Mouse (Mus musculus) liver, adult 2 months (tissue): ENCODE measurements around the gene Ift43. TPM values are rescaled to one million over a fixed set of nuclear protein-coding genes. Genes with fewer than 3 reads are reported as not detected.
A peak's percentile ranks its signal among the peaks of the same experiment; 100 is the strongest.

ENCODE experiments used
- DNase-seq: peaks from one replicate; pipeline ENCODE4 v3.0.0-alpha.2; 2011; ENCODE audit warnings: low read depth, low spot score; ENCODE audit errors: extremely low read depth
- H3K27ac ChIP-seq: fragments of 200-500 bp; replicated peaks from 2 replicates; pipeline ENCODE4 v1.5.1; 2012; ENCODE audit warnings: low read depth, mild to moderate bottlenecking, control low read depth, inconsistent platforms, low read length; ENCODE audit not compliant: insufficient read depth
- H3K27me3 ChIP-seq: fragments of 200-500 bp; 2 replicates; pipeline ENCODE4 v1.6.1; 2012; ENCODE audit warnings: mild to moderate bottlenecking, moderate library complexity, low read length, inconsistent platforms; ENCODE audit not compliant: control insufficient read depth, insufficient read depth
- H3K36me3 ChIP-seq: fragments of 200-500 bp; 2 replicates; pipeline ENCODE4 v1.6.1; 2012; ENCODE audit warnings: low read length, inconsistent platforms; ENCODE audit not compliant: control insufficient read depth, insufficient read depth
- H3K4me1 ChIP-seq: fragments of 200-500 bp; 2 replicates; pipeline ENCODE4 v1.6.1; 2011; ENCODE audit warnings: low read length; ENCODE audit not compliant: control insufficient read depth, insufficient read depth
- H3K4me3 ChIP-seq: fragments of 200-500 bp; 2 replicates; pipeline ENCODE4 v1.5.1; 2011; ENCODE audit warnings: low read depth, mild to moderate bottlenecking, control low read depth, low read length, moderate library complexity; ENCODE audit not compliant: insufficient read depth
- H3K79me2 ChIP-seq: fragments of 200-500 bp; 2 replicates; pipeline ENCODE4 v1.6.1; 2012; ENCODE audit warnings: inconsistent platforms, mild to moderate bottlenecking, low read length, moderate library complexity; ENCODE audit not compliant: control insufficient read depth, insufficient read depth
- H3K9ac ChIP-seq: fragments of 200-500 bp; 2 replicates; pipeline ENCODE4 v1.6.1; 2012; ENCODE audit warnings: low read depth, mild to moderate bottlenecking, control low read depth, inconsistent platforms, low read length
- CTCF ChIP-seq: fragments of 200-500 bp; IDR thresholded peaks from 2 replicates; pipeline ENCODE4 v1.5.1; 2011; ENCODE audit warnings: low read depth, low read length, control low read depth
- POLR2A ChIP-seq: fragments of 200-500 bp; IDR thresholded peaks from 2 replicates; pipeline ENCODE4 v1.6.1; 2011; ENCODE audit warnings: low read length, control low read depth; ENCODE audit not compliant: insufficient read depth; ENCODE audit errors: extremely low read depth
- WGBS: fragments of 180-500 bp; shearing (Covaris S2); methylation state at CpG from one replicate; pipeline ENCODE4 v1.1.7; 2018; 5-methylcytosine and 5-hydroxymethylcytosine counted together
- polyA plus RNA-seq: library from polyadenylated mRNA; depleted of rRNA; stranded (reverse); fragments of >200 nt; gene quantifications from 2 replicates; pipeline ENCODE4 v1.2.3, GENCODE M21; 2012
- total RNA-seq: library from RNA; depleted of rRNA; stranded (reverse); fragments of >200 nt; gene quantifications from 2 replicates; pipeline ENCODE4 v1.2.3, GENCODE M21; 2014

Gene Ift43
- total and polyA plus RNA-seq, 2 experiments: 3.5 to 4.5 TPM

DNA sequence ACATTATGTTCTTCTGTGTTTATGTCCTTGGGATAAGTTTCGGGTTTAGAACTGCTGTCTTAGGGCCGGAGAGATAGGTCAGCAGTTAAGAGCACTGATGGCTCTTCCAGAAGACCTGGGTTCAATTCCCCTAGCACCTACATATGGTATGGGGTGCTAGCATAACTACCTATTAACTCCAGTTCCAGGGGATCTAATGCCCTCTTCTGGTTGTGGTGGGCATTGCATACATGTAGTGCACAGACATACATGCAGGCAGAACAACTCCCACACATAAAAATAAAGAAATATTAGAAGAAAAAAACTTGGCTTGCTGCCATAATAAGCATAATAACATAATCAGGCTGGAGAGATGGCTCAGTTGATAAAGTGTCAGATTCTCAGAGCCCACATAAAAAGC is 28.3 kb downstream of the Ift43 start:
- DNase-seq: no peak

DNA sequence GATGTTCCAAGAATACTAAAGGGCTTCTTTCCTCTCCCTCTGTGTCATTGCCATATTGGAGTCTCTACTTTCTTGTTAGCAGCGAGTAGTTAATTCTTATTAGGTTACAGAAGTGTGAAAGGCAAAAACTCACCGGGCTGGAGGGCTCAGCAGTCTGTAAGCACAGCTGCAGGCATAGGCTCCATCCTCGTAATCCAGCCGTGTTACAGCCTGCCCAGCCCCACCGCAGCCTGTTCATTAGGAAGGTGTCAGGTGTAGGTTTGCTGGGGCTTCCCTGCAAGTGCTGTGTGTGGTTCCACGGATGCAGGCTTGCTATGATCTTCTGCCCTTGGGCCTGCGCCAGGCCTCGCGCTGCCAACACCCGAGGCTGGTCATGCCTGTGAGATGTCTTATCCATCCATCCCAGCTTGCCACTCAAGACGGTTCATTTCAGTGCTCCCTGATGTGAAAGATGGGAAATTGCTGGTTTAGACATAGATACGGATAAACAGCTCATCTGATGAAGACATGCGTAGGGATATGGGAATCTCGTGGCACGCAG is 34.0 kb downstream of the Ift43 start:
- Histone ChIP-seq H3K36me3 (no peaks in the 10 kb centered on the region), H3K27ac (no peak overlapping the region), H3K79me2 (no peaks in the 10 kb centered on the region), H3K9ac (no peak overlapping the region), H3K4me1 (no peaks in the 10 kb centered on the region), H3K4me3 (no peak overlapping the region), H3K27me3 (no peaks in the 10 kb centered on the region)
- no peak for TF ChIP-seq CTCF
- no peak for TF ChIP-seq POLR2A
- 88% methylated on average over 15 of the region's 15 CpGs for WGBS
- DNase-seq: no peak

More for the DNA sequence above, 28.3 kb downstream of the Ift43 start:
- Histone ChIP-seq H3K27ac (no peak overlapping the region), H3K4me3 (no peak overlapping the region), H3K27me3 (no peaks in the 10 kb centered on the region), H3K4me1 (no peaks in the 10 kb centered on the region), H3K36me3 (no peaks in the 10 kb centered on the region), H3K9ac (no peak overlapping the region), H3K79me2 (no peaks in the 10 kb centered on the region)
- no peak for TF ChIP-seq CTCF
- TF ChIP-seq POLR2A: no peak
- 98% methylated on average over 2 of the region's 2 CpGs for WGBS

DNA sequence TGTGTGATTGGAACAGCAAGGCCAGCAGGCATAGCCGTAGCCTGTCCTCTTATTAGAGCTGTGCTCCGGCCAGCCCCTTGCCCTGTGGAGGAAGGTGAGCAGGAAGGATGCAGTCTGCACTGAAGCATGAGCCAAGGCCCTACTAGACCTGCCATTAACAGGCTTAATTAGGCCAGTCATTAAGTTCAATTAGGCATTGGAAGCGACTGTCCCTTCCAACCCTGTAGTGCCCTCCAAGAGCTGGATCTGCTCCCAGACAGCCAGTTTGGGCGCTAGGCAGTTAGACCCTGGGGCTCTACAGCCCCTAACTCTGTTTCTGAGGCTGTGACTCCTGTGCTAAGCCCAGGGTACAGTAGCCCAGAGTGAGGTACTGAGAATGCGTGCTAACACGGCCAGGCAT is 41.7 kb downstream of the Ift43 start:
- 95% methylated on average over 6 of the region's 6 CpGs for WGBS
- Histone ChIP-seq H3K4me3 (no peak overlapping the region), H3K4me1 (no peaks in the 10 kb centered on the region), H3K9ac (no peak overlapping the region), H3K36me3 (no peaks in the 10 kb centered on the region), H3K27me3 (no peaks in the 10 kb centered on the region), H3K27ac (no peak overlapping the region), H3K79me2 (no peaks in the 10 kb centered on the region)
- DNase-seq: no peak
- TF ChIP-seq CTCF: no peak
- no peak for TF ChIP-seq POLR2A

DNA sequence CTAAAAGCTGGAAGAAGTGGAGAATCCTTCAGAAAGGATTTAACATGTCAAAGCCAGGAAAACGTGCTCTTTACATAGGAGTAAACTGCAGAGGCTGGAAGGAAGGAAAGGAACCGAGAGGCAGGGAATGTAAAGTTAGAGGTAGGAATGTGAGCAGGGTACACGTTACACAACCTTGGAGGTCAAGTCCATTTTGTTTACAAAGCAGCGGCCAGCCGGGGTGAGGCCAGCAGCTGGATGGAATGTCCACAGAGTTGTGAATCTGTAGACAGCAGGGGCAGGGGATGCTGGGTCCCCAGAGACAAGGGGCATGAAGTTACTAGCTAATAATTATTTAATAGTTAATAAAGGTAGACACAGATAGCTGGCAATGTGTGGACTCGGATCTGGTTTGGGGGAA is 45.8 kb downstream of the Ift43 start:
- Histone ChIP-seq H3K4me1 (no peaks in the 10 kb centered on the region), H3K27me3 (no peaks in the 10 kb centered on the region), H3K79me2 (no peaks in the 10 kb centered on the region), H3K9ac (no peak overlapping the region), H3K4me3 (no peak overlapping the region), H3K36me3 (no peaks in the 10 kb centered on the region), H3K27ac (no peak overlapping the region)
- DNase-seq: peak; percentile 37
- WGBS: 25% methylated on average over 6 of the region's 6 CpGs
- TF ChIP-seq CTCF (no peak), POLR2A (no peak)

DNA sequence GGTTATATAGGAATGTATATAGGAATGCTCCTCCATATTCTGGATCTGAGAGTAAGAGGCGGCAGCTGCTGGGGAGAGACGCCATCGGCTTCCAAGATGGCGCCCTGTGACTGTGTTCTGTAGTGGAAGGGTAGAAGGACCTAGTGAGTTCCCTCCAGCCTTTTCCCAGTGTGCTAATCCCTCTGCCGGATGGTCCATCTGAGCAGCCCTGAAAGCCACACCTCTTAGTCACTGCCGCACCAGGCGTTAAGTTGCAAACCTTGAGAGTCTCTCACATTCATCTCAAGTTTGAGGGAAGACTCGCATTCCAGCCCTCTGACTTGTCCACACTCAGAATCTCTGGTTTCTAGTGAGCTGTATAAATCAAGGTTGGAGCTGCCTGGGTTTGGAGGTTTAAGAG is 46.7 kb downstream of the Ift43 start:
- H3K4me3 ChIP-seq: no peak overlapping the region
- no peaks in the 10 kb centered on the region for H3K4me1 ChIP-seq
- H3K27ac ChIP-seq: no peak overlapping the region
- H3K9ac ChIP-seq: no peak overlapping the region
- H3K27me3 ChIP-seq: no peaks in the 10 kb centered on the region
- no peaks in the 10 kb centered on the region for H3K36me3 ChIP-seq
- no peak for DNase-seq
- 98% methylated on average over 8 of the region's 8 CpGs for WGBS
- TF ChIP-seq CTCF (no peak), POLR2A (no peak)
- no peaks in the 10 kb centered on the region for H3K79me2 ChIP-seq

DNA sequence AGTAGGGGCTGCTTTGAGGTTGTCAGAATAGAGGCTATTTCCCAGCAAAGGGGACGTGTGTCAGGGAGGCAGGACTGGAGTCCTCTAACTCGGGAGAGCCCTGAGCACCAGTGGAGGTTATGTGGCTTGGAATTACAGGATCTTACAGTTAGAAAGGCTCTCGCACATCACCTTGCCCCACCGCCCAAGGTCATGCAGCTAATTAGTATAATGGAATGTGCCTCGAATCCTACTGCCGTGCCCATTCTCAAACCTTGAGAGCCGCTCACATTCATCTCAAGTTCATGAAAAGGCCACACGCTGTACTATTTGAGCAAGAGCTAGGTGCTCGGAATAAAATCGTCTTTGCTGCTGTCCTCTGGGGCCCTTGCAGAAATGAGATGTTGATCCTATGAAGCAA is 47.4 kb downstream of the Ift43 start:
- Histone ChIP-seq H3K79me2 (no peaks in the 10 kb centered on the region), H3K27me3 (no peaks in the 10 kb centered on the region), H3K9ac (no peak overlapping the region), H3K4me1 (no peaks in the 10 kb centered on the region), H3K27ac (no peak overlapping the region), H3K36me3 (no peaks in the 10 kb centered on the region), H3K4me3 (no peak overlapping the region)
- 91% methylated on average over 10 of the region's 10 CpGs for WGBS
- TF ChIP-seq POLR2A: no peak
- TF ChIP-seq CTCF: no peak
- DNase-seq: no peak
